Mouse (Mus musculus): ENCODE data around the gene Ddx31. TPM values are rescaled to one million over a fixed set of nuclear protein-coding genes. Genes with fewer than 3 reads are reported as not detected.

Ddx31 gene
- polyA plus RNA-seq, 1 experiment from 2014 or later: 12.4 TPM

GRCm38 (mm10) chr2:28946312-28946711 lies 106.1 kb downstream of the Ddx31 start:
- peaks cover 4% of the 10 kb centered on the region for H3K27me3 ChIP-seq
- no peak for ATAC-seq (ENCODE audit: low FRiP score, low read depth)
- no peak overlapping the region for H3K9ac ChIP-seq
- no peaks in the 10 kb centered on the region for H3K9me3 ChIP-seq
- no peak overlapping the region for H3K4me3 ChIP-seq
- peaks cover 22% of the 10 kb centered on the region for H3K4me1 ChIP-seq (replicated peaks)
- no peaks in the 10 kb centered on the region for H3K36me3 ChIP-seq
- WGBS: 72% methylated on average over 3 of the region's 3 CpGs
- H3K27ac ChIP-seq (replicated peaks): no peak overlapping the region
- no peak overlapping the region for H3K4me2 ChIP-seq

- Histone ChIP-seq H3K27ac (replicated peaks) (no peak overlapping the region), H3K4me1 (replicated peaks) (no peaks in the 10 kb centered on the region), H3K36me3 (no peaks in the 10 kb centered on the region), H3K4me3 (no peak overlapping the region), H3K9ac (no peak overlapping the region), H3K27me3 (no peaks in the 10 kb centered on the region), H3K9me3 (no peaks in the 10 kb centered on the region), H3K4me2 (no peak overlapping the region)
- WGBS: 39% methylated on average over 8 of the region's 8 CpGs
- no peak for ATAC-seq (ENCODE audit: low FRiP score, low read depth)
These were observed 112.8 kb downstream of the Ddx31 start for GRCm38 (mm10) chr2:28952981-28953380.

GRCm38 (mm10) chr2:28954595-28954994 lies 114.4 kb downstream of the Ddx31 start:
- Histone ChIP-seq H3K9me3 (no peaks in the 10 kb centered on the region), H3K36me3 (no peaks in the 10 kb centered on the region), H3K27me3 (no peaks in the 10 kb centered on the region), H3K4me1 (replicated peaks) (no peaks in the 10 kb centered on the region), H3K4me3 (no peak overlapping the region), H3K27ac (replicated peaks) (no peak overlapping the region), H3K4me2 (no peak overlapping the region), H3K9ac (no peak overlapping the region)
- 56% methylated on average over 9 of the region's 9 CpGs for WGBS
- no peak for ATAC-seq (ENCODE audit: low FRiP score, low read depth)

Other genes starting within 250 kb of the Ddx31 start
- 0.33 and 0.36 TPM in 2 replicates for gene Gfi1b, start 218.4 kb upstream of the Ddx31 start, polyA plus RNA-seq (2015; fragmentation: Nextera tagmentation; extraction: Ambion mirVana)
- gene Tsc1, start 199.2 kb upstream of the Ddx31 start, polyA plus RNA-seq (2015; fragmentation: Nextera tagmentation; extraction: Ambion mirVana): 31.7 and 32.4 TPM in 2 replicates
- gene Spaca9, start 140.7 kb upstream of the Ddx31 start, polyA plus RNA-seq (2015; fragmentation: Nextera tagmentation; extraction: Ambion mirVana): 2.8 and 3.9 TPM in 2 replicates
- 1.9 and 2.1 TPM in 2 replicates for gene Ak8, start 140.2 kb upstream of the Ddx31 start, polyA plus RNA-seq (2015; fragmentation: Nextera tagmentation; extraction: Ambion mirVana)
- gene Gtf3c4, start within 50 bp of the Ddx31 start, polyA plus RNA-seq (2015; fragmentation: Nextera tagmentation; extraction: Ambion mirVana): 19.9 and 20.4 TPM in 2 replicates
- gene Barhl1, start 76.3 kb downstream of the Ddx31 start, polyA plus RNA-seq (2015; fragmentation: Nextera tagmentation; extraction: Ambion mirVana): 43.3 and 60.4 TPM in 2 replicates
- 0.78 and 1.5 TPM in 2 replicates for gene Cfap77, start 214.7 kb downstream of the Ddx31 start, polyA plus RNA-seq (2015; fragmentation: Nextera tagmentation; extraction: Ambion mirVana)
- gene Ttf1, start 219.9 kb downstream of the Ddx31 start, polyA plus RNA-seq (2015; fragmentation: Nextera tagmentation; extraction: Ambion mirVana): 6.8 and 7.1 TPM in 2 replicates

Data from hindbrain, embryonic 15.5 days (tissue).